Mouse (Mus musculus): ENCODE data around the gene Trpm5. TPM values are rescaled to one million over a fixed set of nuclear protein-coding genes. Genes with fewer than 3 reads are reported as not detected.

The Trpm5 gene
- polyA plus RNA-seq, 1 experiment from 2014 or later, result 1.3 TPM

- Histone ChIP-seq H3K27ac (ENCODE audit: low read depth, low read length) (no peak overlapping the region), H3K4me3 (ENCODE audit: low read depth, low read length) (no peak overlapping the region), H3K9ac (ENCODE audit: low read depth, low read length) (no peak overlapping the region), H3K4me2 (replicated peaks; ENCODE audit: low read depth) (no peak overlapping the region), H3K9me3 (ENCODE audit: control insufficient read depth) (no peaks in the 10 kb centered on the region), H3K4me1 (replicated peaks; ENCODE audit: control insufficient read depth, insufficient read depth, low read length) (peaks cover 6% of the 10 kb centered on the region; the same call in 1 of the 2 replicates), H3K27me3 (replicated peaks; ENCODE audit: control insufficient read depth, insufficient read depth, low read length) (no peaks in the 10 kb centered on the region), H3K36me3 (ENCODE audit: control insufficient read depth, insufficient read depth) (no peaks in the 10 kb centered on the region)
- no peak for ATAC-seq
- 67% methylated on average over 5 of the region's 5 CpGs for WGBS
- no peak for TF ChIP-seq CTCF (IDR thresholded peaks at IDR 0.05; ENCODE audit: low read depth)
These were observed 22.1 kb upstream of the Trpm5 start for GRCm38 (mm10) chr7:143116521-143116920.

- Histone ChIP-seq H3K9ac (ENCODE audit: low read depth, low read length) (no peak overlapping the region), H3K4me2 (replicated peaks; ENCODE audit: low read depth) (no peak overlapping the region), H3K27me3 (replicated peaks; ENCODE audit: control insufficient read depth, insufficient read depth, low read length) (no peaks in the 10 kb centered on the region), H3K4me3 (ENCODE audit: low read depth, low read length) (no peak overlapping the region), H3K4me1 (replicated peaks; ENCODE audit: control insufficient read depth, insufficient read depth, low read length) (0 out of 2 replicates have a peak, but pooled peaks cover 4% of the 10 kb centered on the region), H3K9me3 (ENCODE audit: control insufficient read depth) (no peaks in the 10 kb centered on the region), H3K36me3 (ENCODE audit: control insufficient read depth, insufficient read depth) (no peaks in the 10 kb centered on the region), H3K27ac (ENCODE audit: low read depth, low read length) (no peak overlapping the region)
- TF ChIP-seq CTCF (IDR thresholded peaks at IDR 0.05; ENCODE audit: low read depth), result peak; percentile 43
- ATAC-seq, result no peak
These were observed 20.3 kb upstream of the Trpm5 start for GRCm38 (mm10) chr7:143114773-143115172.

- no peaks in the 10 kb centered on the region for H3K9me3 ChIP-seq (ENCODE audit: control insufficient read depth)
- no peak overlapping the region for H3K27ac ChIP-seq (ENCODE audit: low read depth, low read length)
- peaks cover 8% of the 10 kb centered on the region for H3K27me3 ChIP-seq (replicated peaks; ENCODE audit: control insufficient read depth, insufficient read depth, low read length)
- H3K4me2 ChIP-seq (replicated peaks; ENCODE audit: low read depth), result no peak overlapping the region
- ATAC-seq, result no peak
- H3K36me3 ChIP-seq (ENCODE audit: control insufficient read depth, insufficient read depth), result no peaks in the 10 kb centered on the region
- H3K4me3 ChIP-seq (ENCODE audit: low read depth, low read length), result no peak overlapping the region
- 0 out of 2 replicates have a peak, but pooled peaks cover 3% of the 10 kb centered on the region for H3K4me1 ChIP-seq (replicated peaks; ENCODE audit: control insufficient read depth, insufficient read depth, low read length)
- WGBS, result 13% methylated on average over 1 of the region's 1 CpGs
- no peak for TF ChIP-seq CTCF (IDR thresholded peaks at IDR 0.05; ENCODE audit: low read depth)
- H3K9ac ChIP-seq (ENCODE audit: low read depth, low read length), result no peak overlapping the region
These were observed 18.0 kb upstream of the Trpm5 start for GRCm38 (mm10) chr7:143112395-143112794.

GRCm38 (mm10) chr7:143111719-143112118 is 17.3 kb upstream of the Trpm5 start:
- no peak for TF ChIP-seq CTCF (IDR thresholded peaks at IDR 0.05; ENCODE audit: low read depth)
- no peak overlapping the region for H3K4me2 ChIP-seq (replicated peaks; ENCODE audit: low read depth)
- H3K9ac ChIP-seq (ENCODE audit: low read depth, low read length), result no peak overlapping the region
- no peak overlapping the region for H3K27ac ChIP-seq (ENCODE audit: low read depth, low read length)
- H3K4me3 ChIP-seq (ENCODE audit: low read depth, low read length), result no peak overlapping the region
- 0 out of 2 replicates have a peak, but pooled peaks cover 3% of the 10 kb centered on the region for H3K4me1 ChIP-seq (replicated peaks; ENCODE audit: control insufficient read depth, insufficient read depth, low read length)
- no peak for ATAC-seq
- no peaks in the 10 kb centered on the region for H3K9me3 ChIP-seq (ENCODE audit: control insufficient read depth)
- 50% methylated on average over 4 of the region's 4 CpGs for WGBS
- H3K36me3 ChIP-seq (ENCODE audit: control insufficient read depth, insufficient read depth), result no peaks in the 10 kb centered on the region
- peaks cover 14% of the 10 kb centered on the region for H3K27me3 ChIP-seq (replicated peaks; ENCODE audit: control insufficient read depth, insufficient read depth, low read length)

GRCm38 (mm10) chr7:143110803-143111202 is 16.4 kb upstream of the Trpm5 start:
- H3K27ac ChIP-seq (ENCODE audit: low read depth, low read length), result no peak overlapping the region
- 37% methylated on average over 1 of the region's 1 CpGs for WGBS
- peaks cover 22% of the 10 kb centered on the region for H3K27me3 ChIP-seq (replicated peaks; ENCODE audit: control insufficient read depth, insufficient read depth, low read length)
- 0 out of 2 replicates have a peak, but pooled peaks cover 3% of the 10 kb centered on the region for H3K4me1 ChIP-seq (replicated peaks; ENCODE audit: control insufficient read depth, insufficient read depth, low read length)
- no peak overlapping the region for H3K4me2 ChIP-seq (replicated peaks; ENCODE audit: low read depth)
- peak; percentile 68 for TF ChIP-seq CTCF (IDR thresholded peaks at IDR 0.05; ENCODE audit: low read depth)
- no peaks in the 10 kb centered on the region for H3K9me3 ChIP-seq (ENCODE audit: control insufficient read depth)
- H3K4me3 ChIP-seq (ENCODE audit: low read depth, low read length), result no peak overlapping the region
- no peak; the same call in 1 of the 2 replicates for ATAC-seq
- H3K36me3 ChIP-seq (ENCODE audit: control insufficient read depth, insufficient read depth), result no peaks in the 10 kb centered on the region
- H3K9ac ChIP-seq (ENCODE audit: low read depth, low read length), result no peak overlapping the region

- Histone ChIP-seq H3K9ac (ENCODE audit: low read depth, low read length) (0 out of 2 replicates have a peak overlapping the region, but pooled peaks have one; percentile 26), H3K9me3 (ENCODE audit: control insufficient read depth) (no peaks in the 10 kb centered on the region), H3K27ac (ENCODE audit: low read depth, low read length) (no peak overlapping the region), H3K4me2 (replicated peaks; ENCODE audit: low read depth) (peak overlapping the region; percentile 74), H3K27me3 (replicated peaks; ENCODE audit: control insufficient read depth, insufficient read depth, low read length) (peaks cover 22% of the 10 kb centered on the region), H3K4me3 (ENCODE audit: low read depth, low read length) (no peak overlapping the region), H3K36me3 (ENCODE audit: control insufficient read depth, insufficient read depth) (no peaks in the 10 kb centered on the region), H3K4me1 (replicated peaks; ENCODE audit: control insufficient read depth, insufficient read depth, low read length) (0 out of 2 replicates have a peak, but pooled peaks cover 3% of the 10 kb centered on the region)
- WGBS, result 40% methylated on average over 3 of the region's 3 CpGs
- no peak for ATAC-seq
- no peak for TF ChIP-seq CTCF (IDR thresholded peaks at IDR 0.05; ENCODE audit: low read depth)
These were observed 15.3 kb upstream of the Trpm5 start for GRCm38 (mm10) chr7:143109696-143110095.

All from intestine, postnatal 0 days (tissue).